Mouse (Mus musculus): ENCODE results near the gene Fev.
A peak's percentile ranks its signal among the peaks of the same experiment; 100 is the strongest.

The Fev gene

GRCm38 (mm10) chr1:74880785-74881360 is 4.3 kb downstream of the Fev start:
- DNase-seq (ENCODE audit: low spot score in 2 of 2) = peak; percentile 16 to 27

GRCm38 (mm10) chr1:74877199-74877598 is 8.0 kb downstream of the Fev start:
- DNase-seq (ENCODE audit: low spot score in 2 of 2) = no peak

- no peak for DNase-seq (ENCODE audit: low spot score in 2 of 2)
These were observed 13.0 kb downstream of the Fev start for GRCm38 (mm10) chr1:74872218-74872617.

GRCm38 (mm10) chr1:74861783-74862182 is 23.4 kb downstream of the Fev start:
- no peak for DNase-seq (ENCODE audit: low spot score in 2 of 2)

GRCm38 (mm10) chr1:74859223-74859984 is 25.8 kb downstream of the Fev start:
- no peak for DNase-seq (ENCODE audit: low spot score in 2 of 2)

- DNase-seq (ENCODE audit: low spot score in 2 of 2) = no peak
These were observed 26.4 kb downstream of the Fev start for GRCm38 (mm10) chr1:74858805-74859204.

GRCm38 (mm10) chr1:74858171-74858719 is 27.0 kb downstream of the Fev start:
- DNase-seq (ENCODE audit: low spot score in 2 of 2) = no peak

- no peak for DNase-seq (ENCODE audit: low spot score in 2 of 2)
These were observed 27.5 kb downstream of the Fev start for GRCm38 (mm10) chr1:74857677-74858076.

- DNase-seq (ENCODE audit: low spot score in 2 of 2) = no peak
These were observed 28.0 kb downstream of the Fev start for GRCm38 (mm10) chr1:74857201-74857600.

GRCm38 (mm10) chr1:74856791-74857190 is 28.4 kb downstream of the Fev start:
- DNase-seq (ENCODE audit: low spot score in 2 of 2) = no peak

GRCm38 (mm10) chr1:74856439-74856720 is 28.8 kb downstream of the Fev start:
- no peak for DNase-seq (ENCODE audit: low spot score in 2 of 2)

- DNase-seq (ENCODE audit: low spot score in 2 of 2) = no peak
These were observed 29.4 kb downstream of the Fev start for GRCm38 (mm10) chr1:74855651-74856438.

- DNase-seq (ENCODE audit: low spot score in 2 of 2) = no peak
These were observed 30.1 kb downstream of the Fev start for GRCm38 (mm10) chr1:74855156-74855555.

- peak; percentile 71 to 76 for DNase-seq (ENCODE audit: low spot score in 2 of 2)
These were observed 30.7 kb downstream of the Fev start, which contains the start of gene Cdk5r2 for GRCm38 (mm10) chr1:74854306-74855056. Gene Cdk5r2 (plus strand): TSS chr1:74854934.

GRCm38 (mm10) chr1:74851001-74851775 is 34.0 kb downstream of the Fev start:
- no peak for DNase-seq (ENCODE audit: low spot score in 2 of 2)

- no peak for DNase-seq (ENCODE audit: low spot score in 2 of 2)
These were observed 35.0 kb downstream of the Fev start for GRCm38 (mm10) chr1:74850251-74850650.

- DNase-seq (ENCODE audit: low spot score in 2 of 2) = no peak
These were observed 36.3 kb downstream of the Fev start for GRCm38 (mm10) chr1:74848946-74849345.

- DNase-seq (ENCODE audit: low spot score in 2 of 2) = no peak
These were observed 38.9 kb downstream of the Fev start for GRCm38 (mm10) chr1:74846341-74846740.

- no peak for DNase-seq (ENCODE audit: low spot score in 2 of 2)
These were observed 42.1 kb downstream of the Fev start for GRCm38 (mm10) chr1:74843090-74843489.

- no peak for DNase-seq (ENCODE audit: low spot score in 2 of 2)
These were observed 52.0 kb downstream of the Fev start for GRCm38 (mm10) chr1:74833255-74833654.
